Mouse (Mus musculus) forebrain, postnatal 0 days (tissue): ENCODE measurements around the gene Tor2a. TPM values are rescaled to one million over a fixed set of nuclear protein-coding genes. Genes with fewer than 3 reads are reported as not detected.
A peak's percentile ranks its signal among the peaks of the same experiment; 100 is the strongest.

Experiments
- ATAC-seq: fragments of 200-750 bp; cut with Nextera tagmentation; 2 replicates; pipeline ENCODE4 v1.8.0; 2017; ENCODE audit warnings: mild to moderate bottlenecking, moderate library complexity
- DNase-seq: peaks from one replicate; pipeline ENCODE4 v3.0.0-alpha.2; 2015
- H3K27ac ChIP-seq: fragments of 300-500 bp; sonication (generic); 2 replicates; pipeline ENCODE4 v1.5.1; 2014; ENCODE audit warnings: low read depth, mild to moderate bottlenecking, antibody characterized with exemption, low read length, moderate library complexity, mixed read lengths
- H3K27me3 ChIP-seq: fragments of 300-500 bp; sonication (generic); 2 replicates; pipeline ENCODE4 v1.6.1; 2014; ENCODE audit warnings: mild to moderate bottlenecking, low read length, mixed read lengths; ENCODE audit not compliant: insufficient read depth
- H3K36me3 ChIP-seq: fragments of 300-500 bp; sonication (generic); 2 replicates; pipeline ENCODE4 v1.6.1; 2014; ENCODE audit warnings: mild to moderate bottlenecking, moderate library complexity; ENCODE audit not compliant: insufficient read depth
- H3K4me1 ChIP-seq: fragments of 300-500 bp; sonication (generic); 2 replicates; pipeline ENCODE4 v1.6.1; 2014; ENCODE audit warnings: antibody characterized with exemption; ENCODE audit not compliant: insufficient read depth
- H3K4me2 ChIP-seq: fragments of 300-500 bp; sonication (generic); 2 replicates; pipeline ENCODE4 v1.6.1; 2014; ENCODE audit warnings: low read depth, mild to moderate bottlenecking, moderate library complexity
- H3K4me3 ChIP-seq: fragments of 300-500 bp; sonication (generic); 2 replicates; pipeline ENCODE4 v1.5.1; 2014; ENCODE audit warnings: low read depth, low read length, mixed read lengths
- H3K9ac ChIP-seq: fragments of 300-500 bp; sonication (generic); 2 replicates; pipeline ENCODE4 v1.6.1; 2014; ENCODE audit warnings: mild to moderate bottlenecking
- H3K9me3 ChIP-seq: fragments of 300-500 bp; sonication (generic); 2 replicates; pipeline ENCODE4 v1.6.1; 2016; ENCODE audit warnings: low read length
- CTCF ChIP-seq: sonication (generic); IDR thresholded peaks from 2 replicates; pipeline ENCODE4 v1.5.1; 2016; ENCODE audit warnings: antibody characterized with exemption, control low read depth, low read depth
- WGBS: fragments of 180-500 bp; shearing (Covaris S2); extraction: QIAGEN DNeasy Blood & Tissue Kit; methylation state at CpG from one replicate; pipeline ENCODE4 v1.1.7; 2014; 5-methylcytosine and 5-hydroxymethylcytosine counted together
- polyA plus RNA-seq: library from polyadenylated mRNA; unstranded; fragments of >200 nt; fragmentation: Nextera tagmentation; extraction: Ambion mirVana; gene quantifications from 2 replicates; pipeline ENCODE4 v1.2.1, GENCODE M21; 2015
- total RNA-seq: library from RNA; depleted of rRNA; stranded (reverse); fragments of >200 nt; gene quantifications from 2 replicates; pipeline ENCODE4 v1.2.3, GENCODE M21; 2014

Tor2a gene
- total and polyA plus RNA-seq, 2 experiments from 2014 or later, result 44.8 to 54.3 TPM

- Histone ChIP-seq H3K4me2 (no peak within 1 kb of the TSS), H3K27me3 (no peaks in the 10 kb centered on the region), H3K27ac (no peak within 1 kb of the TSS), H3K9me3 (no peaks in the 10 kb centered on the region), H3K9ac (no peak within 1 kb of the TSS), H3K36me3 (no peaks in the 10 kb centered on the region), H3K4me3 (no peak within 1 kb of the TSS), H3K4me1 (no peaks in the 10 kb centered on the region)
- ATAC-seq, result no peak
- no peak for TF ChIP-seq CTCF
- DNase-seq, result peak; percentile 14
- WGBS, result 44% methylated on average over 8 of the region's 8 CpGs
Observed at GRCm38 (mm10) chr2:32720681-32721229, 36.3 kb upstream of the Tor2a start, which contains the start of gene Sh2d3c. Gene Sh2d3c, plus strand, starts transcription at chr2:32721055.

- ATAC-seq (no peak), DNase-seq (no peak)
- Histone ChIP-seq H3K27ac (no peak overlapping the region), H3K36me3 (no peaks in the 10 kb centered on the region), H3K4me1 (no peaks in the 10 kb centered on the region), H3K27me3 (no peaks in the 10 kb centered on the region), H3K4me3 (no peak overlapping the region), H3K4me2 (no peak overlapping the region), H3K9me3 (no peaks in the 10 kb centered on the region), H3K9ac (no peak overlapping the region)
- TF ChIP-seq CTCF, result no peak
- WGBS, result 69% methylated on average over 6 of the region's 6 CpGs
Observed at GRCm38 (mm10) chr2:32722046-32722445, 35.0 kb upstream of the Tor2a start.

GRCm38 (mm10) chr2:32722581-32722980 lies 34.5 kb upstream of the Tor2a start:
- H3K36me3 ChIP-seq, result no peaks in the 10 kb centered on the region
- no peaks in the 10 kb centered on the region for H3K27me3 ChIP-seq
- H3K4me3 ChIP-seq, result no peak overlapping the region
- H3K9me3 ChIP-seq, result no peaks in the 10 kb centered on the region
- DNase-seq, result no peak
- no peak for TF ChIP-seq CTCF
- no peaks in the 10 kb centered on the region for H3K4me1 ChIP-seq
- H3K4me2 ChIP-seq, result no peak overlapping the region
- no peak overlapping the region for H3K27ac ChIP-seq
- no peak for ATAC-seq
- no peak overlapping the region for H3K9ac ChIP-seq
- 75% methylated on average over 3 of the region's 3 CpGs for WGBS

- no peak overlapping the region for H3K27ac ChIP-seq
- no peak for ATAC-seq
- no peak overlapping the region for H3K4me2 ChIP-seq
- no peak overlapping the region for H3K4me3 ChIP-seq
- H3K9ac ChIP-seq, result no peak overlapping the region
- DNase-seq, result no peak
- no peaks in the 10 kb centered on the region for H3K4me1 ChIP-seq
- no peaks in the 10 kb centered on the region for H3K36me3 ChIP-seq
- H3K27me3 ChIP-seq, result no peaks in the 10 kb centered on the region
- no peaks in the 10 kb centered on the region for H3K9me3 ChIP-seq
- no peak for TF ChIP-seq CTCF
- 81% methylated on average over 4 of the region's 4 CpGs for WGBS
Observed at GRCm38 (mm10) chr2:32724149-32724548, 32.9 kb upstream of the Tor2a start.

GRCm38 (mm10) chr2:32724832-32725790 lies 31.9 kb upstream of the Tor2a start:
- ATAC-seq (no peak), DNase-seq (no peak)
- no peak overlapping the region for H3K4me3 ChIP-seq
- H3K9me3 ChIP-seq, result no peaks in the 10 kb centered on the region
- H3K27ac ChIP-seq, result no peak overlapping the region
- no peak overlapping the region for H3K4me2 ChIP-seq
- H3K27me3 ChIP-seq, result no peaks in the 10 kb centered on the region
- TF ChIP-seq CTCF, result no peak
- no peak overlapping the region for H3K9ac ChIP-seq
- H3K36me3 ChIP-seq, result no peaks in the 10 kb centered on the region
- no peaks in the 10 kb centered on the region for H3K4me1 ChIP-seq
- 79% methylated on average over 16 of the region's 16 CpGs for WGBS

GRCm38 (mm10) chr2:32727435-32727834 lies 29.6 kb upstream of the Tor2a start:
- WGBS, result 2% methylated on average over 16 of the region's 16 CpGs
- Histone ChIP-seq H3K4me2 (peak overlapping the region; percentile 49), H3K27me3 (no peaks in the 10 kb centered on the region), H3K9ac (peak overlapping the region; percentile 10; the same call in 1 of the 2 replicates), H3K4me3 (peak overlapping the region; percentile 35), H3K9me3 (no peaks in the 10 kb centered on the region), H3K36me3 (no peaks in the 10 kb centered on the region), H3K4me1 (no peaks in the 10 kb centered on the region), H3K27ac (no peak overlapping the region)
- ATAC-seq, result peak; percentile 98
- peak; percentile 86 for DNase-seq
- TF ChIP-seq CTCF, result no peak

GRCm38 (mm10) chr2:32728463-32728862 lies 28.6 kb upstream of the Tor2a start:
- no peaks in the 10 kb centered on the region for H3K9me3 ChIP-seq
- H3K27me3 ChIP-seq, result no peaks in the 10 kb centered on the region
- H3K27ac ChIP-seq, result no peak overlapping the region
- ATAC-seq, result no peak
- no peak overlapping the region for H3K9ac ChIP-seq
- DNase-seq, result no peak
- no peak overlapping the region for H3K4me3 ChIP-seq
- TF ChIP-seq CTCF, result no peak
- 66% methylated on average over 7 of the region's 7 CpGs for WGBS
- H3K4me2 ChIP-seq, result peak overlapping the region; percentile 19; the same call in 1 of the 2 replicates
- no peaks in the 10 kb centered on the region for H3K36me3 ChIP-seq
- H3K4me1 ChIP-seq, result no peaks in the 10 kb centered on the region
